Comparison of ENCODE assay signal across 8 mouse cellular contexts in the genomic region with DNA sequence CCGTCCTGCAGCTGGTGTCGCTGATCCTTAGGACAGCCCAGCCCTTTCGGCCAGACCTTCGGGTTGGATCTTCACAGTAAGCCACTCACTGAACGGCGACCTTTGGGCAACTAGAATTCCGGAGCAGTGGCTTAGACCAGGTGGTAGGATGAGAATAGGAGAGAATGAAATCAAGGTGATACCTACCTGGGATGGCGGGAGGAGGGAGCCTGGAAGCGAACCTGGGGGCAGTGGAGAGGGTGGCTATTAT. TPM values are rescaled to one million over a fixed set of nuclear protein-coding genes. Genes with fewer than 3 reads are reported as not detected.
A peak's percentile ranks its signal among the peaks of the same experiment; 100 is the strongest.
DNase-seq lines count a peak whose midpoint lies in the region; ATAC-seq and TF ChIP-seq lines count a peak whose summit lies in the region.

No protein-coding gene starts in this region.

- no peak for TF ChIP-seq POLR2A in thymus, adult 2 months (IDR thresholded peaks at IDR 0.05; ENCODE audit: control insufficient read depth, extremely low read depth, insufficient read depth, low read length, poor library complexity)

- WGBS in thymus, adult 2 months = 6% methylated on average over 9 of the region's 9 CpGs
- under 1% methylated on average over 9 of the region's 9 CpGs for WGBS in liver, embryonic 11.5 days

- peaks cover 11% of the 10 kb centered on the region for H3K27me3 ChIP-seq in thymus, adult 2 months (ENCODE audit: control insufficient read depth, insufficient read depth, low read length)
- peaks cover 25% of the 10 kb centered on the region for H3K27me3 ChIP-seq in liver, embryonic 11.5 days (replicated peaks; ENCODE audit: control insufficient read depth, insufficient read depth, low read length)

- peak overlapping the region; percentile 98 for H3K4me2 ChIP-seq in liver, embryonic 11.5 days

- no peaks in the 10 kb centered on the region for H3K9me3 ChIP-seq in liver, embryonic 11.5 days (ENCODE audit: control insufficient read depth, low read length)

- peak; percentile 10 for DNase-seq in adrenal gland, postnatal 10 days
- no peak for DNase-seq in adrenal gland, adult 2 months
- DNase-seq in thymus, adult 2 months = no peak
- no peak for DNase-seq in thymus, postnatal 14 days
- DNase-seq in liver, embryonic 11.5 days (ENCODE audit: low spot score) = no peak
- no peak for DNase-seq in layer of hippocampus, postnatal 36 days
- no peak for DNase-seq in gastrocnemius, postnatal 10 days

- H3K9ac ChIP-seq in liver, embryonic 11.5 days (ENCODE audit: low read depth, low read length) = peak overlapping the region; percentile 60

- TF ChIP-seq CTCF in thymus, adult 2 months (IDR thresholded peaks at IDR 0.05; ENCODE audit: borderline replicate concordance, control insufficient read depth, extremely low read depth, insufficient read depth, low read length, poor library complexity) = no peak

- no peak for ATAC-seq in liver, embryonic 11.5 days (replicated peaks; ENCODE audit: low FRiP score)
- no peak for ATAC-seq in frontal cortex, adult (ENCODE audit: low TSS enrichment)

- no peak overlapping the region; the same call in 1 of the 2 replicates for H3K27ac ChIP-seq in thymus, adult 2 months (ENCODE audit: control insufficient read depth, insufficient read depth, low read length)
- no peak overlapping the region for H3K27ac ChIP-seq in liver, embryonic 11.5 days (ENCODE audit: low read depth, low read length)

- H3K36me3 ChIP-seq in thymus, adult 2 months (ENCODE audit: control insufficient read depth, insufficient read depth, low read length) = no peaks in the 10 kb centered on the region
- H3K36me3 ChIP-seq in liver, embryonic 11.5 days (ENCODE audit: control insufficient read depth, insufficient read depth, low read length) = no peaks in the 10 kb centered on the region

- peak overlapping the region; percentile 47 for H3K4me3 ChIP-seq in thymus, adult 2 months (ENCODE audit: control insufficient read depth, insufficient read depth, low read length)
- peak overlapping the region; percentile 68 for H3K4me3 ChIP-seq in liver, embryonic 11.5 days (ENCODE audit: low read depth, low read length)

- H3K4me1 ChIP-seq in thymus, adult 2 months (replicated peaks; ENCODE audit: control insufficient read depth, insufficient read depth, low read length) = peaks cover 16% of the 10 kb centered on the region
- 0 out of 2 replicates have a peak, but pooled peaks cover 2% of the 10 kb centered on the region for H3K4me1 ChIP-seq in liver, embryonic 11.5 days (replicated peaks; ENCODE audit: control insufficient read depth, insufficient read depth, low read length)

RNA-seq across cellular contexts. Expression of gene Ism2, which starts 0.9 kb away (rescaled TPM):
- under 1 TPM; 0.18 to 0.55 TPM for total RNA-seq in adrenal gland, postnatal 10 days (2021)
- not detected for total RNA-seq in adrenal gland, adult 2 months (2021)
- polyA plus RNA-seq in adrenal gland, adult 2 months (2012; rRNA removed) = 0.07 and 0.16 TPM in 2 replicates
- 0.05 TPM in 1 of 2 replicates, not detected in the other for polyA plus RNA-seq in thymus, adult 2 months (2012; rRNA removed)
- 0.23 and 0.38 TPM in 2 replicates for polyA plus RNA-seq in liver, embryonic 11.5 days (2014; fragmentation: Nextera tagmentation; extraction: Ambion mirVana)
- under 1 TPM in 1 of 2 experiments, not detected in 1; 0.42 TPM for total RNA-seq in layer of hippocampus, postnatal 36 days (2021)
- total RNA-seq in gastrocnemius, postnatal 10 days (2021) = not detected

RNA-seq across cellular contexts. Expression of gene Ahsa1, which starts 34.1 kb away (rescaled TPM):
- total RNA-seq in adrenal gland, postnatal 10 days (2021) = 100 to 1,000 TPM; 117 TPM
- 100 to 1,000 TPM; 160 to 227 TPM for total RNA-seq in adrenal gland, adult 2 months (2021)
- polyA plus RNA-seq in adrenal gland, adult 2 months (2012; rRNA removed) = 33.4 and 41.8 TPM in 2 replicates
- 63.8 and 64.5 TPM in 2 replicates for polyA plus RNA-seq in thymus, adult 2 months (2012; rRNA removed)
- polyA plus RNA-seq in liver, embryonic 11.5 days (2014; fragmentation: Nextera tagmentation; extraction: Ambion mirVana) = 296 and 310 TPM in 2 replicates
- total RNA-seq in layer of hippocampus, postnatal 36 days (2021) = 100 to 1,000 TPM; 198 to 207 TPM
- total RNA-seq in gastrocnemius, postnatal 10 days (2021) = 100 to 1,000 TPM; 104 to 108 TPM

RNA-seq across cellular contexts. Expression of gene Vipas39, which starts 34.3 kb away (rescaled TPM):
- 10 to 100 TPM; 34.2 to 40.2 TPM for total RNA-seq in adrenal gland, postnatal 10 days (2021)
- total RNA-seq in adrenal gland, adult 2 months (2021) = 10 to 100 TPM; 38.0 to 40.9 TPM
- polyA plus RNA-seq in adrenal gland, adult 2 months (2012; rRNA removed) = 14.1 and 14.2 TPM in 2 replicates
- 34.5 and 37.6 TPM in 2 replicates for polyA plus RNA-seq in thymus, adult 2 months (2012; rRNA removed)
- polyA plus RNA-seq in liver, embryonic 11.5 days (2014; fragmentation: Nextera tagmentation; extraction: Ambion mirVana) = 23.8 and 26.5 TPM in 2 replicates
- 10 to 100 TPM; 52.3 to 60.7 TPM for total RNA-seq in layer of hippocampus, postnatal 36 days (2021)
- 10 to 100 TPM; 12.1 to 14.5 TPM for total RNA-seq in gastrocnemius, postnatal 10 days (2021)
